Mouse (Mus musculus): ENCODE results near the gene Cpt2. TPM values are rescaled to one million over a fixed set of nuclear protein-coding genes. Genes with fewer than 3 reads are reported as not detected.

The Cpt2 gene
- polyA plus RNA-seq, 1 experiment from 2014 or later: 27.4 TPM

GRCm38 (mm10) chr4:107856958-107857686 lies 66.3 kb downstream of the Cpt2 start:
- Histone ChIP-seq H3K27ac (no peak overlapping the region), H3K4me3 (no peak overlapping the region), H3K9ac (no peak overlapping the region), H3K4me1 (no peaks in the 10 kb centered on the region), H3K9me3 (no peaks in the 10 kb centered on the region), H3K4me2 (replicated peaks) (no peak overlapping the region), H3K27me3 (no peaks in the 10 kb centered on the region), H3K36me3 (peaks cover 20% of the 10 kb centered on the region)
- no peak for ATAC-seq (ENCODE audit: low FRiP score, low read depth)
- WGBS: 82% methylated on average over 11 of the region's 11 CpGs

Other genes starting within 250 kb of the Cpt2 start
- gene Dmrtb1, start 239.4 kb downstream of the Cpt2 start, polyA plus RNA-seq (2015; fragmentation: Nextera tagmentation; extraction: Ambion mirVana): 0.14 and 0.32 TPM in 2 replicates
- gene Lrp8, start 121.3 kb downstream of the Cpt2 start, polyA plus RNA-seq (2015; fragmentation: Nextera tagmentation; extraction: Ambion mirVana): 3.1 and 3.3 TPM in 2 replicates
- gene Magoh, start 43.9 kb downstream of the Cpt2 start, polyA plus RNA-seq (2015; fragmentation: Nextera tagmentation; extraction: Ambion mirVana): 212 and 216 TPM in 2 replicates
- gene 0610037L13Rik, start 33.8 kb downstream of the Cpt2 start, polyA plus RNA-seq (2015; fragmentation: Nextera tagmentation; extraction: Ambion mirVana): 148 and 152 TPM in 2 replicates
- gene Slc1a7, start 44.7 kb upstream of the Cpt2 start, polyA plus RNA-seq (2015; fragmentation: Nextera tagmentation; extraction: Ambion mirVana): not detected in 2 replicates
- 1.0 and 1.4 TPM in 2 replicates for gene Podn, start 172.8 kb upstream of the Cpt2 start, polyA plus RNA-seq (2015; fragmentation: Nextera tagmentation; extraction: Ambion mirVana)
- 157 and 168 TPM in 2 replicates for gene Scp2, start 221.4 kb upstream of the Cpt2 start, polyA plus RNA-seq (2015; fragmentation: Nextera tagmentation; extraction: Ambion mirVana)
- 50.1 and 50.8 TPM in 2 replicates for gene Echdc2, start 241.8 kb upstream of the Cpt2 start, polyA plus RNA-seq (2015; fragmentation: Nextera tagmentation; extraction: Ambion mirVana)